Mouse (Mus musculus) kidney, postnatal 36 days (tissue): ENCODE measurements at regions not wholly inside any gene's neighbourhood (a gene's known extent, or its start where the extent isn't known, plus 50 kb on each side); places are given as distances from the start of the nearest gene placed in this dataset.

Source experiments
- DNase-seq, 2 experiments: peaks; one replicate each; pipeline ENCODE4 v3.0.0; 2021 to 2022; ENCODE audit warnings: mixed read lengths in 2 of 2

GRCm38 (mm10) chr2:49376281-49376680 lies 75.0 kb upstream of the Epc2 start:
- DNase-seq = no peak

GRCm38 (mm10) chr2:49379222-49379805 lies 72.0 kb upstream of the Epc2 start:
- DNase-seq = no peak

GRCm38 (mm10) chr2:49380965-49381364 lies 70.3 kb upstream of the Epc2 start:
- peak; percentile 25 to 46 for DNase-seq

- no peak for DNase-seq
These were observed 64.5 kb upstream of the Epc2 start for GRCm38 (mm10) chr2:49386747-49387146.

GRCm38 (mm10) chr2:49391322-49392262 lies 59.7 kb upstream of the Epc2 start:
- DNase-seq = no peak
